Mouse (Mus musculus): ENCODE results near the gene Myo18a.

GRCm38 (mm10) chr11:77781088-77781487 lies 18.0 kb downstream of the Myo18a start:
- TF ChIP-seq CTCF (conservative IDR thresholded peaks at IDR 0.05; ENCODE audit: insufficient read depth, insufficient read length, low read depth, low read length) (no peak), POLR2A (IDR thresholded peaks at IDR 0.05; ENCODE audit: low read depth, low read length) (no peak)

Data from kidney, adult 2 months (tissue).